Mouse (Mus musculus) Muller cell, postnatal 12 days (primary cell): Measurements from ENCODE around the gene Susd6.
"Not testable (repeated sequence)": the region's sequence is repeated elsewhere in the genome, so short reads cannot be mapped to it uniquely, and the experiment has no call there.

Source experiments
- DNase-seq: peaks from one replicate; pipeline ENCODE4 v3.0.0-alpha.2; 2015; ENCODE audit errors: inconsistent ontology term

Susd6 gene

DNA sequence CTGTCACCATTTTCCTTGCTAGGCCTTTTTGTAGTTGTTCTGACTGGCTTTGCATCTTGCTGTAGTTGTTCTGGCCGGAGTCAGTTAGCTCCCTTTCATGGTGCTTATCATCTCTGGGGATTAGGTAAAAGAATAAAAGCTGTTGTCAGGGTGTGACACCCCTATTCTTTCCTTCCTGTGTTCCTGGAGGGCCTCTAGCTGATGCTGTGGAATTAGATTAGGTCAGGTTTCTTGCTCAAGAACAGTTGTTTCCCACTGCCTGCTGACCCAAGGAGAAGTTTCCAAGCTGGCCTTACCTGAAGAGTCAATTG, 22.2 kb downstream of the Susd6 start:
- no peak for DNase-seq

GRCm38 (mm10) chr12:80813456-80813855, 23.1 kb downstream of the Susd6 start:
- no peak for DNase-seq

DNA sequence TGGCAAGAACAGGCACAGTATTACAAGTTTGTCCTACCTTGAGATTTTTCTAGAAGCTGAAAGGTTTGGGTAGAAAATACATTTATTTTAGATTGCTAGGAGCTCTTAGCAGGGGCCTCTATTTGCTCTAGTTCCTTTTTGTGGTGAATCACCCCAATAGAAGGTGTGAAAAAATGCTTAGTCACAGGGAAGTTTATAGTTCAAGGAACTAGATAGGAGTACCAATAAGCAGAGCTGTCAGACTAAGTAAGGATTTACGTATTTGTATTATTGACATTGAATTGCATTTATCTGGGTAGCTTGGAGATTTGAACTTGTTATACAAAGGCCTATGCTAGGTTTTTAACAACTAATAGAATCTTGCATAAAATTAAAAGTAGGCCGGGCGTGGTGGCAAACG, 23.6 kb downstream of the Susd6 start:
- no peak for DNase-seq

- no peak for DNase-seq
These were observed 24.2 kb downstream of the Susd6 start for GRCm38 (mm10) chr12:80814529-80814928.

- DNase-seq, result no peak
These were observed 25.0 kb downstream of the Susd6 start for GRCm38 (mm10) chr12:80815298-80815697.

GRCm38 (mm10) chr12:80815893-80816292, 25.6 kb downstream of the Susd6 start:
- no peak for DNase-seq

GRCm38 (mm10) chr12:80816380-80817086, 26.2 kb downstream of the Susd6 start:
- DNase-seq, result no peak

DNA sequence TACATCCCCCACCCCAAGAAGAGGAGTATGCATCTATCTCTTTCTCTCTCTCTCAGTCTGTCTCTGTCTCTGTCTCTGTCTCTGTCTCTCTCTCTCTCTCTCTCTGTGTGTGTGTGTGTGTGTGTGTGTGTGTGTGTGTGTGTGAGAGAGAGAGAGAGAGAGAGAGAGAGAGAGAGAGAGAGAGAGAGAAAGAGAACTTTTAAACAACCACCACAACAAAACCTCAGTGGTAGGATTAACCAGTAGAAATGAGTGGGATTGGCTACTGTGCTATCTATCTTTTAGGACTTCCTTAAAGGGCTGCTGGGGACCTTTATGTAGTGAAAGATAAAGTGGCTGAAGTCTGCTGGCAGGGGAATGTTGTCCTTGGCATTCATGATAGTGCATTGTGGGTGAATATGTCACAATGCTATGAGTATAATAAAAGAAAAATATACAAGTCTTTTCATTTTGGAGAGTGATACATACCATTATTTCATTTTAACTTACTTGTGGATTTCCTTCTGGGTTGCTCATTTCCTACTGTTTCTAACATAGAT, 27.5 kb downstream of the Susd6 start:
- DNase-seq, result no peak

- not testable (repeated sequence) for DNase-seq
These were observed 28.7 kb downstream of the Susd6 start for GRCm38 (mm10) chr12:80819020-80819419.

DNA sequence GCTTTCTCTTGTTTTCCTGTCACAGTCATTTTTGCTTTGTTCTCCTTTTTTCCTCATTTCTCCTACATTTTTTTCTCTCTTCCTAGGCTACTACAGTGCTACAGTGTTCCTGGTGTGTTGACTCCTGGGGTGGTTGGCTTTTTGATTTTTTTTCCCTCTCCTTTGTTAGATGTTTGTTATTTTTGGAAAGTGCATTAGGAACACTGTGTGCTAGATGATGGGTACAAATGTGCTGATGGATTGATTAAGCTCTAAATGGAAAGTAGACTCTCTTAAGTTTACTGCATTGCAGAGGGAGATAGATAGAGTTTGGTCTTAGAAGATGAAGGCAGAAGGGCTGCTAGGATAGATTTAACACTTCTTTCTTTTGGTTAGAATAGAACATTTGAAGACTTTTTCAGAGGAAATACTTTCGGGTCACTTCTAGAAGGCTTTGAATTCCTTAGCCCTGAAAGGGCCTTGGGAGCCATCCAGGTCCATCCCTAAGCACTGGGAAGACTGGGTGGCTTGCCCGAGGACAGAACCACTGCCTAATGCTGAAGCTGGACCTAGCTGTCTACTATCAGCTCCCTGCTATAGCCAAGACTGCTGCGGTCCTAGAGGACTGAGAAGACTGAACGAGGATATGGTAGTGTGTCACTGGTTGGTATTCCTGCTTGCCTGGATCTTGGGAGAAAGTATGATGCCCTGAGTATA, 31.1 kb downstream of the Susd6 start:
- DNase-seq, result peak; percentile 57

GRCm38 (mm10) chr12:80822533-80822932, 32.2 kb downstream of the Susd6 start:
- no peak for DNase-seq

DNA sequence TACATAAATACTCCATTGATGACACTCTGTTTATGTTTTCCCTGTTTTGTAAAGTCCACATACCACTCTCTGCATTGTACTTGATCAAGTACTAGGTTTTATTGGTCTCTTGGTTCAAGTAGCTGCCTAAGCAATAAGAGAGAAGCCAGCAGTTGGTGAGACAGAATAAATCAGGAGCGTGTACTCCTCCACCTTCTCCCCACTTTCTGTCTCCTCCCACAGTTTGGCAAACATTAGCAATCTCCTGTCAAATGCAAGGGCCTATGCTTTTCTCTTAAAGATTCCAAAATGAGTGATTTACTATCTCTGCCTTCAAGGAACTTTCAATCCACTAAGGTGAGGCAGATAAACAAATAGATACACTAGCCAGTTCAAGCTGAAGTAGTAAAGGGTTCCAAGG, 33.9 kb downstream of the Susd6 start:
- no peak for DNase-seq

GRCm38 (mm10) chr12:80826423-80826822, 36.1 kb downstream of the Susd6 start:
- DNase-seq, result no peak

- no peak for DNase-seq
These were observed 37.2 kb downstream of the Susd6 start for GRCm38 (mm10) chr12:80827464-80828015.

GRCm38 (mm10) chr12:80828020-80828419, 37.7 kb downstream of the Susd6 start:
- no peak for DNase-seq

- DNase-seq, result no peak
These were observed 38.6 kb downstream of the Susd6 start for GRCm38 (mm10) chr12:80828951-80829350.

DNA sequence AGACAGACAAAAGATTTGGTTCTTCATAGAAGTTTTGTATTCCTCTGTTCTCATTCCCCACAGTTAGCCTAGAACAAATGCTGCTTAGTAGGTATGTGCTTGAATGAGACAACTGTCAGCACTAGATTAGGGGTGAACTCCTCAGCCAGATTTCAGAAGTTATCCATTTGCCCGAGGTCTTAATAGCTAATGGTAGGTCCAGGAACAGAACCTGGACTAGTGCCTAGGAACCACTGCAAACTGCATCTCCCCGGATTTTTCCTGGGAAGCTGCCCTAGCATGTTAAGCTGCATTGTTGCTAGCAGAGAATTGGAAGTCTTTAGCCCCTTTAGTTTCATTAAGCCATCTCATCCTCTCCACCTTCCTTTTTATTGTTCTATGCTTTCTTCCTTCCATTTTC, 39.9 kb downstream of the Susd6 start:
- DNase-seq, result no peak

- no peak for DNase-seq
These were observed 40.5 kb downstream of the Susd6 start for GRCm38 (mm10) chr12:80830820-80831219.

- DNase-seq, result no peak
These were observed 42.0 kb downstream of the Susd6 start for GRCm38 (mm10) chr12:80832313-80832712.

DNA sequence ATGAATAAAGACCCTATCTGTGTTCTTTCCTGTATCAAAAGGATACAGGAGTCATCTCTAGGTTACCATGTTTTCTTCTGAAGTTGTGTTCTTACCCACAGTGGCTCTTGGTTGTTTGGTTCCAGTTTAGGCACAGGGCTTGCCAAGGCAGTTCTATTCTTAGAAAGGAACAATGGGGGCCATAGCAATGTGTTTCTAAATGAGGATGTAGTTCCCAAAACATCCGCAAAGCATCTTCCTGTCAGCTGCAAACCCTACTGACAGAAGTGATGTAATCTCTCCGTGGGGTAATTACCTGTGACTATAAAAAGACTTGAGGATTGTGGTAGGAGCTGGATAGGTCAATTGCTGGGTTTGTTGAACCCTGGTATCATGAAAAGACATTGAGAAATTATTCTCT, 43.2 kb downstream of the Susd6 start:
- DNase-seq, result no peak

DNA sequence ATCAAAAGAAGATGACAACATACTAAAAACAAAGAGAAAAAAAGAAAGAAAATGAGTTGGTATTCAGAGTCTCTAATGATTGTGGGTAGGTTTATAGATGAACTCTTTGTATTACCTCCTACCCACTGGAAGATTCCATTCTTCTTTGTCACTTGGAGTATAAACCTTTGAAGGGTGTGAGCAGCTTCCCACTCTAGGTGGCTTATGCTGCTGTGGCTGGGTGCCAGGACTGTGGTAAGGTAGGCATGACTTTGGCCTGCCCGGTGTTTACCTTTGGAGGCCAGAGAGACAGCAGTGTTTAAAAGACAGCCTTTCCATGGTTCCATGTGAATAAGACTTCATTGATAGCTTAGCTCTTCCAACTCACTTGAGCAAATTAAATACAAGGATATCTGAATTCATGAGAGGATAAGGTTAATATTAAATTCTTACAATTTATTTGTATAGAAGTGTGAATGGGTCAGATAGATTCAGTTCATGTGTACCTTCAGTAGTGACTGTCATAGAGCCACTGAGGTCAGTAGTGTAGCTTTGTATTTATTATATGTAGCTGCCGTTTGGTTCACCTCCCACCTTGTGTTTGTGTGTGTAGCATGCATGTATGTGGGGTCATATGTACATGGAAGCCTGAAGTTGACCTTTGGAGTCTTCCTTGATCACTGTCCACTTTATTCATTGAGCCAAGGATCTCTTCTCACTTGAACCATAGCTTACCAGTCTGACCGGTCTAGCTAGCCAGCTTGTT, 44.0 kb downstream of the Susd6 start:
- DNase-seq, result peak; percentile 64

- DNase-seq, result no peak
These were observed 44.7 kb downstream of the Susd6 start for GRCm38 (mm10) chr12:80834901-80835570.
